Mouse (Mus musculus) thymus, postnatal 10 days (tissue): Measurements from ENCODE around the gene Tspan9.

Experiments
- DNase-seq, 2 experiments: peaks; one replicate each; pipeline ENCODE4 v3.0.0; 2021; ENCODE audit warnings: low spot score in 2 of 2

The Tspan9 gene

GRCm38 (mm10) chr6:128133679-128134191 is 9.7 kb downstream of the Tspan9 start:
- no peak for DNase-seq

- no peak for DNase-seq
Observed at GRCm38 (mm10) chr6:128132581-128132980, 10.8 kb downstream of the Tspan9 start.

GRCm38 (mm10) chr6:128131390-128131789 is 12.0 kb downstream of the Tspan9 start:
- no peak for DNase-seq

GRCm38 (mm10) chr6:128130686-128131085 is 12.7 kb downstream of the Tspan9 start:
- no peak for DNase-seq

GRCm38 (mm10) chr6:128129382-128129781 is 14.0 kb downstream of the Tspan9 start:
- DNase-seq: no peak

GRCm38 (mm10) chr6:128127312-128127711 is 16.1 kb downstream of the Tspan9 start:
- DNase-seq: no peak

GRCm38 (mm10) chr6:128126876-128127275 is 16.5 kb downstream of the Tspan9 start:
- no peak for DNase-seq

- DNase-seq: no peak
Observed at GRCm38 (mm10) chr6:128125464-128125863, 17.9 kb downstream of the Tspan9 start.

GRCm38 (mm10) chr6:128124222-128124971 is 19.0 kb downstream of the Tspan9 start:
- no peak for DNase-seq

- DNase-seq: no peak
Observed at GRCm38 (mm10) chr6:128122127-128122526, 21.3 kb downstream of the Tspan9 start.

- DNase-seq: no peak
Observed at GRCm38 (mm10) chr6:128121691-128122090, 21.7 kb downstream of the Tspan9 start.

GRCm38 (mm10) chr6:128120806-128121205 is 22.6 kb downstream of the Tspan9 start:
- no peak for DNase-seq

- no peak for DNase-seq
Observed at GRCm38 (mm10) chr6:128118670-128119230, 24.6 kb downstream of the Tspan9 start.

GRCm38 (mm10) chr6:128116836-128117542 is 26.4 kb downstream of the Tspan9 start:
- no peak for DNase-seq

- no peak for DNase-seq
Observed at GRCm38 (mm10) chr6:128116344-128116743, 27.1 kb downstream of the Tspan9 start.

- no peak for DNase-seq
Observed at GRCm38 (mm10) chr6:128115121-128115520, 28.3 kb downstream of the Tspan9 start.

GRCm38 (mm10) chr6:128112605-128113004 is 30.8 kb downstream of the Tspan9 start:
- DNase-seq: no peak

- no peak for DNase-seq
Observed at GRCm38 (mm10) chr6:128111784-128112183, 31.6 kb downstream of the Tspan9 start.

GRCm38 (mm10) chr6:128108324-128109035 is 34.9 kb downstream of the Tspan9 start:
- DNase-seq: no peak

- no peak for DNase-seq
Observed at GRCm38 (mm10) chr6:128107698-128108097, 35.7 kb downstream of the Tspan9 start.

GRCm38 (mm10) chr6:128106154-128106553 is 37.2 kb downstream of the Tspan9 start:
- DNase-seq: no peak
